Mouse (Mus musculus) T-helper 1 cell (primary cell): ENCODE measurements around the gene Sst.
"Not testable (repeated sequence)": the region's sequence is repeated elsewhere in the genome, so short reads cannot be mapped to it uniquely, and the experiment has no call there.

Experiments
- in situ Hi-C: fragments of 300-600 bp; cut with MboI, MseI; formaldehyde crosslinking; loops from one replicate; pipeline ENCODE4 v1.15.1; 2025; ENCODE audit warnings: high pct_unique_total_duplicates

The Sst gene

DNA sequence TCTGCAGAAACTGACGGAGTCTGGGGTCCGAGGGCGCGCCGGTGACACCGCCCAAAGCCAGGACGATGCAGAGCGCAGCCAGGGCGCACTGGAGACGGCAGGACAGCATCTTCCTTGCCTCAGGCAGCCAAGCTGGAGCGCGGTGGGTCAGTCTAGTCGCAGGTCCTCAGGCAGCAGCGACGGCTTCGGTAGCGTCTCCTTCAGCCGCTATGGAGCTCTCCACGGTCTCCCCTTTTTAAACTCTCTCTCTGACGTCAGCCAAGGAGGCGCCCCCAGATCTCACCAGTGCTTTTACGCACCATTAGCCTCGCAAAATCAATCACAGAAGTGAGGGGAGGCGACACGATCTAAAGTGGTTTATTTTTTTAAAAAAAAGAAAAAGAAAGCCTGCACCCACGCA, at the start of gene Sst:
Gene Sst (minus strand): TSS at position 323 of the 400 bp plus-strand sequence.
- in situ Hi-C loops, result loop anchor here (5.0 kb wide), 1 partner anchor 73 kb away; no protein-coding TSS in a partner anchor

GRCm38 (mm10) chr16:23934397-23934796, 43.6 kb upstream of the Sst start:
- in situ Hi-C loops, result no loop called here

GRCm38 (mm10) chr16:23932294-23932693, 41.5 kb upstream of the Sst start, which contains the start of gene Rtp2:
Gene Rtp2 (minus strand): TSS chr16:23932394.
- in situ Hi-C loops, result no loop called here

GRCm38 (mm10) chr16:23931275-23931674, 40.5 kb upstream of the Sst start:
- in situ Hi-C loops, result no loop called here

- in situ Hi-C loops, result no loop called here
These were observed 39.8 kb upstream of the Sst start for GRCm38 (mm10) chr16:23930426-23931073.

DNA sequence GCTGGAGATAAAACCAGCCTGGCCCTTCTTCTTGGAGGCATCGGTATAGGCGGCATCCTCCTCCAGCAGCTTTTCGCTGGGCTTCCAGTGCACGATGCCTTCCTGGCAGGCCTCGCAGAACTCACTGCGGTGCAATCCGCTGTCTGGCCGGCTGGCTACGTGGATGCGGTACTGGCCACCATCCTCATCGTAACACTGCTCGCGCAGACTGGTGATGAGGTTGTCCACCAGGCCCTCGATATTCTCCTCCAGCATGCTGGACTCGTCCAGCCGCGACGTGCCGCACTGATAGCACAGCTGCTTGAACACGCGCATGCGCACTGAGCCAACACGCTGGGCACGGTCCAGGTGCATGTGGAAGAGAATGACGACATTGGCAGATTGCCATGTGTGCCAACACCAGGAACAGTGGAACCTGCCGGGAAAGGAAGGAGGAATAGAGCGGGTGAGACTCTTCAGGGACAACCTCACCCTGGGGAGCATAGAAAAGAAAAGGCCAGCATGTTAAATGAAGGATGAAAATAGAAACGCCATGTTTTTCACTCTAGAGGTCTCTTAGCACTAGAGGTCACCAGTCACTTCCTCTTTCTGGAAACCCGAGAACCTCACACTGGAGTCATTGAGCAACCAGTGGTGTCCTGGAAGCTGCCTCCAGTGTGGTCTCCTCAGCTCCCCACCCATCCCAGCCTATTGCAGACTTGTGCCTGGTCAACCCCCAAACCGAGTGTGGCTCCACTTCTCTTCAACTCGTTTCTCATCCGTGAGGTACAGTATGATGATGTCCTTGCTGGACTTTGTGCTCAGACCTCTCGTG, 36.8 kb upstream of the Sst start:
- in situ Hi-C loops, result no loop called here

- in situ Hi-C loops, result no loop called here
These were observed 32.1 kb upstream of the Sst start for GRCm38 (mm10) chr16:23922906-23923305.

- in situ Hi-C loops, result no loop called here
These were observed 30.9 kb upstream of the Sst start for GRCm38 (mm10) chr16:23921697-23922096.

- in situ Hi-C loops, result loop anchor here (5.0 kb wide), 1 partner anchor 102 kb away; no protein-coding TSS in a partner anchor
These were observed 28.7 kb upstream of the Sst start for GRCm38 (mm10) chr16:23919418-23919817.

DNA sequence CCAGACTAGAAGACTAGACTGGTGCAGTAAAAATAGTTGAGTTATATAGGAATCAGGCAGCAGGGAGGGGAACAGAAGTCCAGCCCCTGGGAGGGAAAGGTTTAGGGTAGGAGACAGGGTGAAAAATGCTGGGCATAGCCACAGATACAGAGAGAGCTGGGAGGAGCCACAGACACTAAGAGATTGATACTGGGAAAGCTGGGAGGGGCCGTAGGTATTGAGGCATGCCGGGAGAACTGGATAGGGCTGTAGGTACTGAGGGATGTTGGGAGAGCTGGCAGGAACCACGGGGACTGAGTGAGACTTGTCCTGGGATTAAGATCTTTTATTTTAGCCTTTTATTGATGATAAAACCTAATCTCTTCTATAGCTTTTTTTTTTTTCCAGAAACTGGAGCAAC, 22.6 kb upstream of the Sst start:
- in situ Hi-C loops, result no loop called here

- in situ Hi-C loops, result no loop called here
These were observed 22.0 kb upstream of the Sst start for GRCm38 (mm10) chr16:23912741-23913140.

DNA sequence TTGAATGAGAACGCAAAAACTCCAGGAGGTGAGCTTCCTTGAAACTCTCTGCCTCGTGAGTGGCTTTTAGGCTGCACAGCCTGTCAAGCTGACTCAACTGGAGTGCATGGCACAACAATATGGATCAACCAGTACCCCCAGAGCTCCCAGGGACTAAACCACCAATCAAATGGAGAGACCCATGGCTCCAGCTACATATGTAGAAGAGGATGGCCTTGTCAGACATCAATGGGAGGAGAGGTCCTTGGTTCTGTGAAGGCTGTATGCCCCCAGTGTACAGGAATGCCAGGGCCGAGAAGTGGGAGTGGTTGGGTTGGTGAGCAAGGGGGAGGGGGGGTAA, 18.2 kb upstream of the Sst start:
- in situ Hi-C loops, result not testable (repeated sequence)

- in situ Hi-C loops, result not testable (repeated sequence)
These were observed 17.6 kb upstream of the Sst start for GRCm38 (mm10) chr16:23908076-23909014.

- in situ Hi-C loops, result not testable (repeated sequence)
These were observed 15.8 kb upstream of the Sst start for GRCm38 (mm10) chr16:23906586-23906985.

DNA sequence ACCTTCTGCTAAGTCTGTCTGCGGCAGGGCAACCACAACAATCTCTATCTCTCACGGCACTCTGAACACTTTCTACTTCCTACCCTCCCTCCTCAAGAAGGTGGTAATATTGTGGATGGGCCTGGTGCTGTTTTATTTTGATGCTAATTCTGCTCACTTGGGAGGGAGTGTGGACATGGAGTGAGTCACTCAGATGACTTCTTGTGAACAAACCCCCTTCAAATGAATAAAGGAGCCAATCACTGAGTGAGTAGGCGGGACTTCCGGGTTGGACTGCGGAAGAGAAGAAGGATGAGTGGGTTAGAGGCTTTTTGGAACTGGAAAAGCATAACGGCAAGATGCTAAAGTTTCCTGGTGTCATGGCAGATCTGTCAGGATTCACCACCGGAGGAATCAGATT, 10.7 kb upstream of the Sst start:
- in situ Hi-C loops, result no loop called here

DNA sequence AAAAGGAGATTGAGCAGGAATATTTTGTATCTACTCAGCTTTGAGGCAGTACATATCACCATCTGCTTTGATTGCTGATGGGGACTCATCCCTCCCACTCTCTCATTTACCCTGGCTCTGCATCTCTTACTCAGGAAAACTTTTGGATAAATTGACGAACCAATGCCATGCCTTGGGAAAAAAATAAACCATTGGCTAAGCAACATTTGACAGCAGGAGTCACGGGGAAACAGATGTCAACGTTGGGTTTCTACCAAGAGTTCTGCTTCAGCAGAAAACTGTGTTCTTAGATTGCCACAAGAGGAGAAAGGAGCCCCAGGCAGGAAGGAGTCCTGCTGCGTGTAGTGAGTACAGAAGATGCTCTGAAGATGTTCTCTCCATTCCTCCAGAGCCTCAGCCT, 9.3 kb upstream of the Sst start:
- in situ Hi-C loops, result no loop called here

GRCm38 (mm10) chr16:23898840-23899239, 8.1 kb upstream of the Sst start:
- in situ Hi-C loops, result loop anchor here (5.0 kb wide), 2 partner anchors 352 to 447 kb away; no protein-coding TSS in a partner anchor

GRCm38 (mm10) chr16:23897984-23898586, 7.3 kb upstream of the Sst start:
- in situ Hi-C loops, result loop anchor here (5.0 kb wide), 2 partner anchors 351 to 446 kb away; no protein-coding TSS in a partner anchor

GRCm38 (mm10) chr16:23897486-23897885, 6.7 kb upstream of the Sst start:
- in situ Hi-C loops, result loop anchor here (5.0 kb wide), 2 partner anchors 350 to 445 kb away; no protein-coding TSS in a partner anchor

DNA sequence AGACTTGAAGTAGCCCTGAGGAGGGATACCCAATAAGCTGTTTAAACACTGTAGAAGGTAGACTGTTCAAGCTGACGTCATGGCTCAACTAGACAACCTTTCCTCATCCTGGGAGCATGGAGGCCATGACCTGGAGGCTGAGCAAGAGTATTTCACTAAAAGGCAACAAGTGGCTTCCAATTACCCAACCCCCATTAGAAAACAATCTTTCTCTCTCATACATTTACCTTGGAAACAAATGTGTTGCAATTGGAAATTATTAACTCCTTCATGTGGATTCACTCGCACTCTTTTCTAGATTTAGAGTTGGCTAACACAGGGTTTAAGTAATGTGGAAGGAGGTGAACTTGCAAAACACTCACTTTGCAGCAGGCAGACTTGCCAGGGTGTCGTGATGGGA, 4.4 kb upstream of the Sst start:
- in situ Hi-C loops, result loop anchor here (5.0 kb wide), 2 partner anchors 348 to 443 kb away; no protein-coding TSS in a partner anchor

DNA sequence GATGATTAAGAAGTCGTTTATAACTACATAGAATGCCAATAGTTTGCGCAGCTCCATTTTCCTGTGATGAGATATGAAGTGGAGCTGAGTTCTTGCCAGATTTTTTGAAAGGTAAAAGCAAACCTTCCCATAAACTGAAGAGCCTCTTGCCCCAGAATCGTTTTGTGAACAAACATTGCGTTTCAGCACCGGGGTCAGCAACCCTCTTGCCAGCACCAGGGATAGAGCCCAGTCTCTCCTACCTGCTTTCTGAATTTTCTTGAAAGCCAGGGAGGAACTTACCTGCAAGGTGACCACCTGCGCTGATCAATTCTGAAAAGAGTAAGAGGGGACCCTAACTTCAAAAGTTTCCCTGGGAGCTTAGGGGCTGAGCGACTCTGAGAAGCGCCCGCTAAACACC, 607 bp downstream of the Sst start:
- in situ Hi-C loops, result loop anchor here (5.0 kb wide), 1 partner anchor 73 kb away; no protein-coding TSS in a partner anchor
